13 mouse cellular contexts compared by ENCODE assay signal in genomic region chr4:141324771-141325191, GRCm38 (mm10). TPM values are rescaled to one million over a fixed set of nuclear protein-coding genes. Genes with fewer than 3 reads are reported as not detected.
DNase-seq lines count a peak whose midpoint lies in the region; ATAC-seq and TF ChIP-seq lines count a peak whose summit lies in the region.
"Had no signal": no experiment of that assay in that cellular context is flagged by ENCODE, and none has a peak within 500 bp of the region (broad histone marks: within the 10 kb centered on the region; RNA-seq: fewer than 3 reads in every experiment).

No protein-coding gene starts in this region.

- ATAC-seq in lung, postnatal 0 days: peak; percentile 30
- no peak for ATAC-seq in heart, embryonic 15.5 days (replicated peaks; ENCODE audit: insufficient number of reproducible peaks, insufficient read depth, low FRiP score, low read depth)
- ATAC-seq in midbrain, postnatal 0 days (ENCODE audit: low FRiP score): no peak
- ATAC-seq: hindbrain, postnatal 0 days; midbrain, embryonic 15.5 days had no signal

- no peak overlapping the region for H3K4me3 ChIP-seq in lung, postnatal 0 days (ENCODE audit: low read depth, low read length)
- no peak overlapping the region for H3K4me3 ChIP-seq in heart, embryonic 15.5 days
- H3K4me3 ChIP-seq in midbrain, postnatal 0 days (ENCODE audit: low read depth, low read length): no peak overlapping the region
- H3K4me3 ChIP-seq: limb, embryonic 13.5 days; midbrain, embryonic 15.5 days; stomach, embryonic 15.5 days had no signal

- TF ChIP-seq EP300 in lung, postnatal 0 days (IDR thresholded peaks at IDR 0.05): no peak

- no peak overlapping the region for H3K27ac ChIP-seq in lung, postnatal 0 days (ENCODE audit: low read length)
- H3K27ac ChIP-seq in heart, embryonic 15.5 days: peak overlapping the region; percentile 72
- H3K27ac ChIP-seq in midbrain, postnatal 0 days (ENCODE audit: low read depth, low read length): no peak overlapping the region
- H3K27ac ChIP-seq: hindbrain, postnatal 0 days; midbrain, embryonic 15.5 days; stomach, embryonic 15.5 days had no signal

- H3K9me3 ChIP-seq in lung, postnatal 0 days (ENCODE audit: low read length): no peaks in the 10 kb centered on the region
- no peaks in the 10 kb centered on the region for H3K9me3 ChIP-seq in heart, embryonic 15.5 days (replicated peaks)
- no peaks in the 10 kb centered on the region for H3K9me3 ChIP-seq in midbrain, postnatal 0 days (ENCODE audit: low read length)
- H3K9me3 ChIP-seq: limb, embryonic 13.5 days; midbrain, embryonic 15.5 days; stomach, embryonic 15.5 days had no signal

- H3K36me3 ChIP-seq in lung, postnatal 0 days (ENCODE audit: insufficient read depth, low read length): peaks cover 34% of the 10 kb centered on the region
- peaks cover 20% of the 10 kb centered on the region for H3K36me3 ChIP-seq in heart, embryonic 15.5 days
- H3K36me3 ChIP-seq in midbrain, postnatal 0 days (ENCODE audit: insufficient read depth, low read length): no peaks in the 10 kb centered on the region
- H3K36me3 ChIP-seq: midbrain, embryonic 15.5 days had no signal

- no peak overlapping the region for H3K4me2 ChIP-seq in lung, postnatal 0 days (replicated peaks; ENCODE audit: low read depth, low read length)
- no peak overlapping the region for H3K4me2 ChIP-seq in heart, embryonic 15.5 days
- no peak overlapping the region for H3K4me2 ChIP-seq in midbrain, postnatal 0 days (ENCODE audit: low read depth, low read length, poor library complexity, severe bottlenecking)
- H3K4me2 ChIP-seq: limb, embryonic 13.5 days; midbrain, embryonic 15.5 days; stomach, embryonic 15.5 days had no signal

- H3K9ac ChIP-seq in lung, postnatal 0 days (replicated peaks; ENCODE audit: low read depth): no peak overlapping the region
- no peak overlapping the region for H3K9ac ChIP-seq in heart, embryonic 15.5 days
- no peak overlapping the region for H3K9ac ChIP-seq in midbrain, postnatal 0 days (replicated peaks; ENCODE audit: low read length, poor library complexity, severe bottlenecking)
- H3K9ac ChIP-seq: midbrain, embryonic 15.5 days; stomach, embryonic 15.5 days had no signal

- no peaks in the 10 kb centered on the region for H3K4me1 ChIP-seq in lung, postnatal 0 days (ENCODE audit: insufficient read depth, low read depth, low read length)
- peaks cover 28% of the 10 kb centered on the region for H3K4me1 ChIP-seq in heart, embryonic 15.5 days (replicated peaks)
- no peaks in the 10 kb centered on the region for H3K4me1 ChIP-seq in midbrain, postnatal 0 days (ENCODE audit: insufficient read depth, low read length)
- H3K4me1 ChIP-seq: midbrain, embryonic 15.5 days; stomach, embryonic 15.5 days had no signal

- peak; percentile 52 for DNase-seq in adrenal gland, postnatal 10 days
- DNase-seq in adrenal gland, adult 8-10 months: no peak
- no peak for DNase-seq in lung, postnatal 0 days (ENCODE audit: low spot score)
- DNase-seq in lung, postnatal 14 days: no peak
- DNase-seq in lung, postnatal 36 days: peak; percentile 46
- DNase-seq in spleen, adult 12 weeks (ENCODE audit: low spot score): no peak
- DNase-seq in midbrain, postnatal 0 days (ENCODE audit: low spot score): no peak
- DNase-seq: retina, postnatal 1 day had no signal

- no peak for TF ChIP-seq CTCF in lung, postnatal 0 days (IDR thresholded peaks at IDR 0.05)
- TF ChIP-seq CTCF in midbrain, postnatal 0 days (IDR thresholded peaks at IDR 0.05): no peak

- H3K27me3 ChIP-seq in lung, postnatal 0 days (replicated peaks; ENCODE audit: insufficient read depth, low read length): no peaks in the 10 kb centered on the region
- no peaks in the 10 kb centered on the region for H3K27me3 ChIP-seq in heart, embryonic 15.5 days
- H3K27me3 ChIP-seq in midbrain, postnatal 0 days (ENCODE audit: insufficient read depth, low read length): no peaks in the 10 kb centered on the region
- H3K27me3 ChIP-seq: limb, embryonic 13.5 days; midbrain, embryonic 15.5 days; stomach, embryonic 15.5 days had no signal

- WGBS in lung, postnatal 0 days: 72% methylated on average over 6 of the region's 6 CpGs
- 62% methylated on average over 6 of the region's 6 CpGs for WGBS in heart, embryonic 15.5 days
- 95% methylated on average over 6 of the region's 6 CpGs for WGBS in midbrain, postnatal 0 days

RNA-seq across cellular contexts. Expression of gene Epha2, which starts 23.7 kb away (rescaled TPM):
- total RNA-seq in adrenal gland, postnatal 10 days (2021): 10 to 100 TPM; 13.4 to 18.1 TPM
- 10 to 100 TPM; 11.4 to 21.1 (median 16.2) TPM for total RNA-seq in adrenal gland, adult 8-10 months (2022)
- 9.7 and 10.3 TPM in 2 replicates for polyA plus RNA-seq in lung, postnatal 0 days (2015; fragmentation: Nextera tagmentation; extraction: Ambion mirVana)
- polyA plus RNA-seq in heart, embryonic 15.5 days (2015; fragmentation: Nextera tagmentation; extraction: Ambion mirVana): 2.7 and 4.2 TPM in 2 replicates
- 3.1 and 3.2 TPM in 2 replicates for total RNA-seq in midbrain, postnatal 0 days (2014; rRNA removed)
- 0.27 and 0.30 TPM in 2 replicates for polyA plus RNA-seq in midbrain, postnatal 0 days (2015; fragmentation: Nextera tagmentation; extraction: Ambion mirVana)

RNA-seq across cellular contexts. Expression of gene Fam131c, which starts 43.2 kb away (rescaled TPM):
- 10 to 100 TPM; 15.4 to 25.8 TPM for total RNA-seq in adrenal gland, postnatal 10 days (2021)
- 1 to 10 TPM; 1.2 to 5.7 (median 2.8) TPM for total RNA-seq in adrenal gland, adult 8-10 months (2022)
- 0.79 and 0.83 TPM in 2 replicates for polyA plus RNA-seq in lung, postnatal 0 days (2015; fragmentation: Nextera tagmentation; extraction: Ambion mirVana)
- polyA plus RNA-seq in heart, embryonic 15.5 days (2015; fragmentation: Nextera tagmentation; extraction: Ambion mirVana): 0.53 and 0.70 TPM in 2 replicates
- 105 and 119 TPM in 2 replicates for total RNA-seq in midbrain, postnatal 0 days (2014; rRNA removed)
- 56.7 and 60.2 TPM in 2 replicates for polyA plus RNA-seq in midbrain, postnatal 0 days (2015; fragmentation: Nextera tagmentation; extraction: Ambion mirVana)

Comparison
In these comparisons a context has a peak if more than half of its experiments do, and no peak if none do; other contexts are left out.
1. DNase-seq: peak in adrenal gland, postnatal 10 days (single experiment) and lung, postnatal 36 days (single experiment); none in adrenal gland, adult 8-10 months (single experiment), lung, postnatal 0 days (single experiment), lung, postnatal 14 days (single experiment), spleen, adult 12 weeks (single experiment) and midbrain, postnatal 0 days (single experiment).